Mouse (Mus musculus) heart, embryonic 14.5 days (tissue): ENCODE results near the gene Hemk1. TPM values are rescaled to one million over a fixed set of nuclear protein-coding genes. Genes with fewer than 3 reads are reported as not detected.

Experiments
- ATAC-seq: fragments of 200-750 bp; cut with Nextera tagmentation; 2 replicates; pipeline ENCODE4 v1.8.0; 2017; ENCODE audit warnings: low read depth, moderate TSS enrichment; ENCODE audit not compliant: insufficient number of reproducible peaks, insufficient read depth, low FRiP score
- H3K27ac ChIP-seq, 2 experiments: fragments of 200-500 bp in 1 of 2; fragments of 300-500 bp in 1 of 2; sonication (generic) in 1 of 2; replicated peaks in 1 of 2; 2 replicates each; pipeline ENCODE4 v1.5.1; 2012 to 2014; ENCODE audit warnings: low read depth in 2 of 2, low read length in 2 of 2, control low read depth in 1 of 2, mild to moderate bottlenecking in 1 of 2, mixed read lengths in 1 of 2; ENCODE audit not compliant: control insufficient read depth in 1 of 2, insufficient read depth in 1 of 2
- H3K27me3 ChIP-seq: fragments of 300-500 bp; sonication (generic); 2 replicates; pipeline ENCODE4 v1.6.1; 2014; ENCODE audit warnings: mild to moderate bottlenecking, low read length, control low read depth; ENCODE audit not compliant: control insufficient read depth, insufficient read depth
- H3K36me3 ChIP-seq: fragments of 300-500 bp; sonication (generic); 2 replicates; pipeline ENCODE4 v1.6.1; 2014; ENCODE audit warnings: mild to moderate bottlenecking, control low read depth, low read length, mixed read lengths; ENCODE audit not compliant: control insufficient read depth, insufficient read depth
- H3K4me1 ChIP-seq, 2 experiments: fragments of 200-500 bp in 1 of 2; fragments of 300-500 bp in 1 of 2; sonication (generic) in 1 of 2; 2 replicates each; pipeline ENCODE4 v1.6.1; 2012 to 2014; ENCODE audit warnings: low read length in 2 of 2, control low read depth in 1 of 2, mixed read lengths in 1 of 2; ENCODE audit not compliant: control insufficient read depth in 2 of 2, insufficient read depth in 2 of 2
- H3K4me2 ChIP-seq: fragments of 300-500 bp; sonication (generic); 2 replicates; pipeline ENCODE4 v1.6.1; 2014; ENCODE audit warnings: mild to moderate bottlenecking, low read length
- H3K4me3 ChIP-seq, 2 experiments: fragments of 200-500 bp in 1 of 2; fragments of 300-500 bp in 1 of 2; sonication (generic) in 1 of 2; 2 replicates each; pipeline ENCODE4 v1.5.1; 2012 to 2014; ENCODE audit warnings: low read length in 2 of 2, mild to moderate bottlenecking in 2 of 2, control low read depth in 1 of 2, low read depth in 1 of 2, moderate library complexity in 1 of 2; ENCODE audit not compliant: control insufficient read depth in 1 of 2, insufficient read depth in 1 of 2
- H3K9ac ChIP-seq: fragments of 300-500 bp; sonication (generic); 2 replicates; pipeline ENCODE4 v1.6.1; 2014; ENCODE audit warnings: mild to moderate bottlenecking, low read length
- H3K9me3 ChIP-seq: fragments of 300-500 bp; sonication (generic); 2 replicates; pipeline ENCODE4 v1.6.1; 2016; ENCODE audit warnings: low read length, control low read depth; ENCODE audit not compliant: control insufficient read depth
- WGBS: fragments of 180-500 bp; shearing (Covaris S2); extraction: QIAGEN DNeasy Blood & Tissue Kit; methylation state at CpG from one replicate; pipeline ENCODE4 v1.1.7; 2014; 5-methylcytosine and 5-hydroxymethylcytosine counted together
- polyA plus RNA-seq: library from polyadenylated mRNA; unstranded; fragments of >200 nt; fragmentation: Nextera tagmentation; extraction: Ambion mirVana; gene quantifications from 2 replicates; pipeline ENCODE4 v1.2.1, GENCODE M21; 2014

The Hemk1 gene
- polyA plus RNA-seq, 1 experiment from 2014 or later, result 14.2 TPM

DNA sequence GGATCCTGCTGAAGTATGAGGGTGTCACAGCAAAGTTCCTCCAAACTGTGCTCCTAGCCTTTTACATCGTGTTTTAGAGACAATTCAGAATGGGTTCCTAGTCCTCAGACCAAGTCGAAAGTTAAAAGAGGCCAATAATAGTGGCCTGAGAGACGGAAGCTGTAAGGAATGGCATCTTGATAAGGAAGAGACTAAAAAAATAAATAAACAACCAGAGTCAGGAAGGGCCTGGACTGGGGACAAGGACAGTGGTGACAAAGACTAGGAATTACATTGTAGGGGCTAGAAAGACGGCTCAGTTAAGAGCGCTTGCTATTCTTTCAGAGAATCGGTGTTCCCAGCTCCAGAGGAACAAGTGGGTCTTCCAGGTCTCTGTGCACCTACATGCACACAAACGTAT is 35.6 kb downstream of the Hemk1 start:
- Histone ChIP-seq H3K9me3 (no peaks in the 10 kb centered on the region), H3K36me3 (peaks cover 26% of the 10 kb centered on the region), H3K27me3 (no peaks in the 10 kb centered on the region), H3K4me1 (peaks cover 42 to 61% of the 10 kb centered on the region in 2 experiments), H3K4me3 (no peak overlapping the region), H3K27ac (peak overlapping the region in 1 of 2 experiments; percentile 2; a peak in 2 of 4 replicates), H3K9ac (no peak overlapping the region), H3K4me2 (no peak overlapping the region)
- no peak for ATAC-seq
- 41% methylated on average over 7 of the region's 7 CpGs for WGBS

- Histone ChIP-seq H3K27me3 (no peaks in the 10 kb centered on the region), H3K9ac (no peak overlapping the region), H3K9me3 (no peaks in the 10 kb centered on the region), H3K27ac (peak overlapping the region in 1 of 2 experiments; percentile 36; a peak in 1 of 4 replicates), H3K36me3 (peaks cover 26% of the 10 kb centered on the region), H3K4me1 (peaks cover 37 to 56% of the 10 kb centered on the region in 2 experiments), H3K4me3 (no peak overlapping the region), H3K4me2 (no peak overlapping the region)
- 72% methylated on average over 17 of the region's 17 CpGs for WGBS
- no peak for ATAC-seq
These were observed 36.4 kb downstream of the Hemk1 start for GRCm38 (mm10) chr9:107301554-107302331.

- Histone ChIP-seq H3K4me3 (no peak overlapping the region), H3K9me3 (no peaks in the 10 kb centered on the region), H3K4me1 (peaks cover 30 to 56% of the 10 kb centered on the region in 2 experiments), H3K36me3 (peaks cover 26% of the 10 kb centered on the region), H3K27me3 (no peaks in the 10 kb centered on the region), H3K27ac (no peak overlapping the region), H3K9ac (no peak overlapping the region), H3K4me2 (no peak overlapping the region)
- no peak for ATAC-seq
- WGBS, result 88% methylated on average over 30 of the region's 30 CpGs
These were observed 37.8 kb downstream of the Hemk1 start for GRCm38 (mm10) chr9:107300224-107300973.

- no peaks in the 10 kb centered on the region for H3K27me3 ChIP-seq
- peaks cover 26% of the 10 kb centered on the region for H3K36me3 ChIP-seq
- peaks cover 27 to 52% of the 10 kb centered on the region in 2 experiments for H3K4me1 ChIP-seq
- H3K9ac ChIP-seq, result no peak overlapping the region
- no peak for ATAC-seq
- H3K9me3 ChIP-seq, result no peaks in the 10 kb centered on the region
- H3K4me3 ChIP-seq, result no peak overlapping the region
- no peak overlapping the region for H3K4me2 ChIP-seq
- 85% methylated on average over 7 of the region's 7 CpGs for WGBS
- H3K27ac ChIP-seq, result no peak overlapping the region
These were observed 38.4 kb downstream of the Hemk1 start for GRCm38 (mm10) chr9:107299783-107300182.

- peak overlapping the region; percentile 68 for H3K9ac ChIP-seq
- 68% methylated on average over 6 of the region's 6 CpGs for WGBS
These were observed 39.3 kb downstream of the Hemk1 start for GRCm38 (mm10) chr9:107298876-107299275.

DNA sequence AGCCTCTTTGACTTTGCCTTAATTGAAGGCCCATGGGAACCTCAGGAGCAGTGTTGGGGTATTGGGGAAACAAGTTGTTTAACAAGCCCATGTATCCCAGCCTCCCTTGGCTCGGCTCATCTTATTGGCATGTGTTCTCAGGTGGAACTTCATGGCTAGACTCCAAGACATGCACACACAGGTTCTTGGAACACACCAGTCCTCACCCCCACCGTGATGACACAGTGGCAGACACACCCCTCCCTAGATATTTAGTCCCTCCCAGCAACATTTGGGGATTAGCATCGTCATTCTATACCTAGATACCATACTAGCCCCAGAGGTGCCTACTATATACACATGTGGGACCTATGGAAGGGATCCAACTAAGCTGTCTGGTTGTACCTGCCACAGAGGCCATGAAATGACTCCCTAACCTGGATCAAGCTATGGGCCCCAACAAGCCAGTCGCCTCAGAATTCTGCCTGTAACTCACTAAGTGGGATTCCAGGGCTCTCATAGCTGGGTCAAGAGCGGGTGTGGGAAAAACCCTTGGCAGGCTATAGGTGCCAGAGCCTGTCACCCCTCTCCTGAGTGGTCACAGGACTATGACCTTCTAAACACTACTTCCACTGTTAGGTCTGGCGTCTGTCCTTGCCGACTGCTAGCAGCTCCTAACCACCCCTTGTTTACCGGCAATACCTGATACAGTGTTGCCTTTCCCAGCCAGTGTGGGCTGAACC is 39.9 kb downstream of the Hemk1 start:
- peaks cover 27 to 52% of the 10 kb centered on the region in 2 experiments for H3K4me1 ChIP-seq
- H3K9ac ChIP-seq, result peak overlapping the region; percentile 82
- H3K9me3 ChIP-seq, result no peaks in the 10 kb centered on the region
- H3K36me3 ChIP-seq, result peaks cover 26% of the 10 kb centered on the region
- peak overlapping the region; percentile 59 for H3K4me2 ChIP-seq
- H3K4me3 ChIP-seq, result peak overlapping the region; percentile 69 to 74
- 43% methylated on average over 8 of the region's 8 CpGs for WGBS
- H3K27me3 ChIP-seq, result no peaks in the 10 kb centered on the region
- ATAC-seq, result no peak
- H3K27ac ChIP-seq, result peak overlapping the region in 1 of 2 experiments; percentile 87; a peak in 2 of 4 replicates

More at GRCm38 (mm10) chr9:107298876-107299275, 39.3 kb downstream of the Hemk1 start:
- Histone ChIP-seq H3K9me3 (no peaks in the 10 kb centered on the region), H3K27me3 (no peaks in the 10 kb centered on the region), H3K4me3 (peak overlapping the region; percentile 4 to 69; a peak in 3 of 4 replicates), H3K4me1 (peaks cover 29 to 55% of the 10 kb centered on the region in 2 experiments), H3K27ac (peak overlapping the region in 1 of 2 experiments; percentile 87; a peak in 3 of 4 replicates), H3K36me3 (peaks cover 26% of the 10 kb centered on the region), H3K4me2 (peak overlapping the region; percentile 59)
- no peak for ATAC-seq

GRCm38 (mm10) chr9:107297658-107298057 is 40.5 kb downstream of the Hemk1 start:
- H3K4me1 ChIP-seq, result peaks cover 23 to 48% of the 10 kb centered on the region in 2 experiments
- WGBS, result 81% methylated on average over 4 of the region's 4 CpGs
- H3K27ac ChIP-seq, result peak overlapping the region; percentile 79 to 87
- no peaks in the 10 kb centered on the region for H3K27me3 ChIP-seq
- H3K9ac ChIP-seq, result peak overlapping the region; percentile 82
- peak overlapping the region; percentile 69 to 74 for H3K4me3 ChIP-seq
- no peak for ATAC-seq
- H3K36me3 ChIP-seq, result peaks cover 26% of the 10 kb centered on the region
- H3K4me2 ChIP-seq, result peak overlapping the region; percentile 59
- no peaks in the 10 kb centered on the region for H3K9me3 ChIP-seq
